ENCODE assay signal across 16 mouse cellular contexts in genomic region chr17:86948801-86949200, GRCm38 (mm10). TPM values are rescaled to one million over a fixed set of nuclear protein-coding genes. Genes with fewer than 3 reads are reported as not detected.
DNase-seq lines count a peak whose midpoint lies in the region; ATAC-seq and TF ChIP-seq lines count a peak whose summit lies in the region.
"Had no signal": no experiment of that assay in that cellular context is flagged by ENCODE, and none has a peak within 500 bp of the region (broad histone marks: within the 10 kb centered on the region; RNA-seq: fewer than 3 reads in every experiment).

No protein-coding gene starts in this region.

- no peaks in the 10 kb centered on the region for H3K9me3 ChIP-seq in hindbrain, embryonic 16.5 days (ENCODE audit: control insufficient read depth, low read length)
- no peaks in the 10 kb centered on the region for H3K9me3 ChIP-seq in hindbrain, embryonic 11.5 days (ENCODE audit: control insufficient read depth, low read length)
- no peaks in the 10 kb centered on the region for H3K9me3 ChIP-seq in embryonic facial prominence, embryonic 10.5 days

- no peak overlapping the region; the same call in 1 of the 2 replicates for H3K9ac ChIP-seq in hindbrain, embryonic 16.5 days (ENCODE audit: low read depth, low read length)
- H3K9ac ChIP-seq in hindbrain, embryonic 11.5 days (ENCODE audit: low read depth, low read length): no peak overlapping the region
- H3K9ac ChIP-seq: hindbrain, embryonic 14.5 days; liver, postnatal 0 days had no signal

- peaks cover 2% of the 10 kb centered on the region; the same call in 1 of the 2 replicates for H3K4me1 ChIP-seq in hindbrain, embryonic 16.5 days (ENCODE audit: control insufficient read depth, insufficient read depth, low read depth, low read length)
- H3K4me1 ChIP-seq in hindbrain, embryonic 11.5 days (replicated peaks; ENCODE audit: control insufficient read depth, insufficient read depth, low read length): no peaks in the 10 kb centered on the region
- peaks cover 11% of the 10 kb centered on the region for H3K4me1 ChIP-seq in embryonic facial prominence, embryonic 10.5 days

- H3K36me3 ChIP-seq in hindbrain, embryonic 16.5 days (ENCODE audit: control insufficient read depth, insufficient read depth, low read length): no peaks in the 10 kb centered on the region
- H3K36me3 ChIP-seq in hindbrain, embryonic 11.5 days (ENCODE audit: control insufficient read depth, insufficient read depth, low read length): no peaks in the 10 kb centered on the region
- H3K36me3 ChIP-seq in C2C12 (ENCODE audit: control insufficient read depth, insufficient read depth): no peaks in the 10 kb centered on the region
- no peaks in the 10 kb centered on the region for H3K36me3 ChIP-seq in embryonic facial prominence, embryonic 10.5 days (replicated peaks)

- TF ChIP-seq CTCF in C2C12 (IDR thresholded peaks at IDR 0.05; ENCODE audit: control insufficient read depth, insufficient read depth, insufficient read length): no peak

- no peak for DNase-seq in hindbrain, embryonic 11.5 days (ENCODE audit: low spot score)
- DNase-seq in embryonic facial prominence, embryonic 10.5 days (ENCODE audit: low spot score): no peak
- DNase-seq in heart, postnatal 14 days: peak; percentile 51 to 55
- DNase-seq in cerebellum, adult 9-10 months: no peak
- DNase-seq in embryo, embryonic 10 days (ENCODE audit: low spot score): no peak
- no peak for DNase-seq in left cerebral cortex, adult 9 months (ENCODE audit: low spot score in 2 of 2)
- DNase-seq: cerebellum, adult 18-20 months; liver, postnatal 0 days had no signal

- no peaks in the 10 kb centered on the region for H3K79me3 ChIP-seq in C2C12 (ENCODE audit: low read depth)

- H3K27ac ChIP-seq in hindbrain, embryonic 16.5 days (ENCODE audit: low read depth, low read length): peak overlapping the region; percentile 72; the same call in 1 of the 2 replicates
- H3K27ac ChIP-seq in hindbrain, embryonic 11.5 days (ENCODE audit: low read depth, low read length): no peak overlapping the region
- peak overlapping the region; percentile 70; the same call in 1 of the 2 replicates for H3K27ac ChIP-seq in embryonic facial prominence, embryonic 10.5 days (replicated peaks)
- H3K27ac ChIP-seq: kidney, postnatal 0 days had no signal

- no peaks in the 10 kb centered on the region for H3K27me3 ChIP-seq in hindbrain, embryonic 16.5 days (replicated peaks; ENCODE audit: control insufficient read depth, insufficient read depth, low read length)
- H3K27me3 ChIP-seq in hindbrain, embryonic 11.5 days (ENCODE audit: control insufficient read depth, insufficient read depth, low read length): no peaks in the 10 kb centered on the region
- peaks cover 7% of the 10 kb centered on the region for H3K27me3 ChIP-seq in C2C12 (ENCODE audit: control insufficient read depth, insufficient read depth, insufficient read length)
- H3K27me3 ChIP-seq in embryonic facial prominence, embryonic 10.5 days (replicated peaks; ENCODE audit: low read depth, poor library complexity, severe bottlenecking): no peaks in the 10 kb centered on the region; the same call in 1 of the 2 replicates

- intact Hi-C loops in heart, postnatal 14 days (cut with DNase I): no loop called here

- WGBS in hindbrain, embryonic 16.5 days: 75% methylated on average over 6 of the region's 6 CpGs
- WGBS in hindbrain, embryonic 11.5 days: 82% methylated on average over 6 of the region's 6 CpGs
- 73% methylated on average over 6 of the region's 6 CpGs for WGBS in embryonic facial prominence, embryonic 10.5 days

- no peak overlapping the region for H3K4me2 ChIP-seq in hindbrain, embryonic 16.5 days (ENCODE audit: low read length)
- no peak overlapping the region for H3K4me2 ChIP-seq in hindbrain, embryonic 11.5 days (replicated peaks; ENCODE audit: low read depth, low read length)
- H3K4me2 ChIP-seq: hindbrain, embryonic 14.5 days had no signal

- no peaks in the 10 kb centered on the region for H3K79me2 ChIP-seq in C2C12 (ENCODE audit: control insufficient read depth, insufficient read depth)

- H3K4me3 ChIP-seq in hindbrain, embryonic 16.5 days (ENCODE audit: low read length): no peak overlapping the region
- H3K4me3 ChIP-seq in hindbrain, embryonic 11.5 days (ENCODE audit: low read depth, low read length): no peak overlapping the region
- H3K4me3 ChIP-seq in C2C12 (ENCODE audit: insufficient read depth, poor library complexity, severe bottlenecking): no peak overlapping the region
- H3K4me3 ChIP-seq in embryonic facial prominence, embryonic 10.5 days: no peak overlapping the region

- no peak overlapping the region for H3ac ChIP-seq in C2C12 (ENCODE audit: control insufficient read depth, insufficient read length, low read depth)

- ATAC-seq in hindbrain, embryonic 16.5 days: no peak
- ATAC-seq in hindbrain, embryonic 11.5 days (ENCODE audit: low FRiP score): no peak
- ATAC-seq: liver, postnatal 0 days had no signal

TF ChIP-seq in C2C12, 6 proteins besides CTCF, POLR2A, EP300 and RAD21:
- TF ChIP-seq CEBPB (IDR thresholded peaks at IDR 0.05; ENCODE audit: low read depth): no peak
- peak; percentile 40 for TF ChIP-seq USF1 (IDR thresholded peaks at IDR 0.05; ENCODE audit: low read depth)
- TF ChIP-seq MYOG (IDR thresholded peaks at IDR 0.05; ENCODE audit: control insufficient read depth, extremely low read depth, insufficient read length): no peak
- TF ChIP-seq MYOD1 (IDR thresholded peaks at IDR 0.05; ENCODE audit: control insufficient read depth, insufficient read length, low read depth): no peak
- TF ChIP-seq MAX (IDR thresholded peaks at IDR 0.05): no peak

RNA-seq across cellular contexts. Expression of gene Atp6v1e2, which starts 1.1 kb away (rescaled TPM):
- polyA plus RNA-seq in hindbrain, embryonic 16.5 days (2015; fragmentation: Nextera tagmentation; extraction: Ambion mirVana): 0.11 and 0.24 TPM in 2 replicates
- polyA plus RNA-seq in hindbrain, embryonic 11.5 days (2014; fragmentation: Nextera tagmentation; extraction: Ambion mirVana): not detected in 2 replicates
- not detected for polyA plus RNA-seq in C2C12 (2012; fragmentation: generic; extraction: Trizol)
- polyA plus RNA-seq in embryonic facial prominence, embryonic 10.5 days (2016; fragmentation: Nextera tagmentation; extraction: Ambion mirVana): not detected in 2 replicates
- total RNA-seq in heart, postnatal 14 days (2021): not detected
- total RNA-seq: adrenal gland, postnatal 4 days; left cerebral cortex, postnatal 10 days had no signal
- polyA plus RNA-seq: embryonic facial prominence, embryonic 11.5 days; hindbrain, embryonic 14.5 days; kidney, postnatal 0 days; liver, postnatal 0 days; spleen, adult 2 months had no signal

RNA-seq across cellular contexts. Expression of gene Rhoq, which starts 14.1 kb away (rescaled TPM):
- 7.4 and 7.8 TPM in 2 replicates for polyA plus RNA-seq in hindbrain, embryonic 16.5 days (2015; fragmentation: Nextera tagmentation; extraction: Ambion mirVana)
- 10.7 and 13.1 TPM in 2 replicates for polyA plus RNA-seq in hindbrain, embryonic 11.5 days (2014; fragmentation: Nextera tagmentation; extraction: Ambion mirVana)
- polyA plus RNA-seq in C2C12 (2012; fragmentation: generic; extraction: Trizol): 10.5 TPM
- polyA plus RNA-seq in embryonic facial prominence, embryonic 10.5 days (2016; fragmentation: Nextera tagmentation; extraction: Ambion mirVana): 11.9 and 13.1 TPM in 2 replicates
- 100 to 1,000 TPM; 165 to 168 TPM for total RNA-seq in heart, postnatal 14 days (2021)

RNA-seq across cellular contexts. Expression of gene Tmem247, which starts 31.7 kb away (rescaled TPM):
- not detected in 2 replicates for polyA plus RNA-seq in hindbrain, embryonic 16.5 days (2015; fragmentation: Nextera tagmentation; extraction: Ambion mirVana)
- not detected in 2 replicates for polyA plus RNA-seq in hindbrain, embryonic 11.5 days (2014; fragmentation: Nextera tagmentation; extraction: Ambion mirVana)
- polyA plus RNA-seq in C2C12 (2012; fragmentation: generic; extraction: Trizol): not detected
- not detected in 2 replicates for polyA plus RNA-seq in embryonic facial prominence, embryonic 10.5 days (2016; fragmentation: Nextera tagmentation; extraction: Ambion mirVana)
- not detected for total RNA-seq in heart, postnatal 14 days (2021)
- total RNA-seq: adrenal gland, postnatal 4 days; left cerebral cortex, postnatal 10 days had no signal
- polyA plus RNA-seq: embryonic facial prominence, embryonic 11.5 days; hindbrain, embryonic 14.5 days; kidney, postnatal 0 days; liver, postnatal 0 days; spleen, adult 2 months had no signal

Comparison
In these comparisons a context has a peak if more than half of its experiments do, and no peak if none do; other contexts are left out.
1. DNase-seq: peak in heart, postnatal 14 days (2 of 2); none in hindbrain, embryonic 11.5 days (single experiment), embryonic facial prominence, embryonic 10.5 days (single experiment), cerebellum, adult 9-10 months (single experiment), embryo, embryonic 10 days (single experiment) and left cerebral cortex, adult 9 months (0 of 2).